Mouse (Mus musculus): ENCODE results near the gene Arpp21. TPM values are rescaled to one million over a fixed set of nuclear protein-coding genes. Genes with fewer than 3 reads are reported as not detected.
A peak's percentile ranks its signal among the peaks of the same experiment; 100 is the strongest.

Gene Arpp21
- polyA plus RNA-seq, 1 experiment from 2014 or later = 1.4 TPM

GRCm38 (mm10) chr9:112225046-112225445 is 10.7 kb downstream of the Arpp21 start:
- Histone ChIP-seq H3K36me3 (replicated peaks) (no peaks in the 10 kb centered on the region), H3K27ac (no peak overlapping the region), H3K27me3 (ENCODE audit: poor library complexity, severe bottlenecking) (no peaks in the 10 kb centered on the region), H3K9me3 (no peaks in the 10 kb centered on the region), H3K4me1 (no peaks in the 10 kb centered on the region), H3K4me3 (no peak overlapping the region)
- WGBS = 86% methylated on average over 2 of the region's 2 CpGs
- no peak for DNase-seq (ENCODE audit: extremely low spot score, low spot score)

- no peaks in the 10 kb centered on the region for H3K27me3 ChIP-seq (ENCODE audit: poor library complexity, severe bottlenecking)
- WGBS = 91% methylated on average over 8 of the region's 8 CpGs
- no peak overlapping the region for H3K4me3 ChIP-seq
- no peaks in the 10 kb centered on the region for H3K4me1 ChIP-seq
- no peak overlapping the region for H3K27ac ChIP-seq
- DNase-seq (ENCODE audit: extremely low spot score, low spot score) = no peak
- H3K9me3 ChIP-seq = no peaks in the 10 kb centered on the region
- H3K36me3 ChIP-seq (replicated peaks) = no peaks in the 10 kb centered on the region
Measured at GRCm38 (mm10) chr9:112219372-112219771, 16.4 kb downstream of the Arpp21 start.

- 83% methylated on average over 3 of the region's 3 CpGs for WGBS
- H3K36me3 ChIP-seq (replicated peaks) = no peaks in the 10 kb centered on the region
- no peaks in the 10 kb centered on the region for H3K4me1 ChIP-seq
- no peak overlapping the region for H3K4me3 ChIP-seq
- no peak overlapping the region for H3K27ac ChIP-seq
- H3K9me3 ChIP-seq = no peaks in the 10 kb centered on the region
- no peak for DNase-seq (ENCODE audit: extremely low spot score, low spot score)
- no peaks in the 10 kb centered on the region for H3K27me3 ChIP-seq (ENCODE audit: poor library complexity, severe bottlenecking)
Measured at GRCm38 (mm10) chr9:112218237-112218636, 17.5 kb downstream of the Arpp21 start.

- H3K4me1 ChIP-seq = no peaks in the 10 kb centered on the region
- H3K36me3 ChIP-seq (replicated peaks) = no peaks in the 10 kb centered on the region
- no peak overlapping the region for H3K27ac ChIP-seq
- WGBS = 88% methylated on average over 4 of the region's 4 CpGs
- H3K4me3 ChIP-seq = no peak overlapping the region
- H3K9me3 ChIP-seq = no peaks in the 10 kb centered on the region
- no peaks in the 10 kb centered on the region for H3K27me3 ChIP-seq (ENCODE audit: poor library complexity, severe bottlenecking)
- DNase-seq (ENCODE audit: extremely low spot score, low spot score) = no peak
Measured at GRCm38 (mm10) chr9:112217161-112217560, 18.6 kb downstream of the Arpp21 start.

- Histone ChIP-seq H3K9me3 (no peaks in the 10 kb centered on the region), H3K27me3 (ENCODE audit: poor library complexity, severe bottlenecking) (no peaks in the 10 kb centered on the region), H3K36me3 (replicated peaks) (no peaks in the 10 kb centered on the region), H3K4me1 (no peaks in the 10 kb centered on the region), H3K4me3 (no peak overlapping the region), H3K27ac (no peak overlapping the region)
- no peak for DNase-seq (ENCODE audit: extremely low spot score, low spot score)
- WGBS = 82% methylated on average over 10 of the region's 10 CpGs
Measured at GRCm38 (mm10) chr9:112215030-112215806, 20.5 kb downstream of the Arpp21 start.

GRCm38 (mm10) chr9:112213411-112214255 is 22.1 kb downstream of the Arpp21 start:
- DNase-seq (ENCODE audit: extremely low spot score, low spot score) = no peak
- Histone ChIP-seq H3K4me3 (no peak overlapping the region), H3K36me3 (replicated peaks) (no peaks in the 10 kb centered on the region), H3K9me3 (no peaks in the 10 kb centered on the region), H3K27ac (no peak overlapping the region), H3K4me1 (no peaks in the 10 kb centered on the region), H3K27me3 (ENCODE audit: poor library complexity, severe bottlenecking) (no peaks in the 10 kb centered on the region)
- 70% methylated on average over 10 of the region's 10 CpGs for WGBS

- Histone ChIP-seq H3K9me3 (no peaks in the 10 kb centered on the region), H3K27me3 (ENCODE audit: poor library complexity, severe bottlenecking) (no peaks in the 10 kb centered on the region), H3K27ac (no peak overlapping the region), H3K4me1 (peaks cover 5% of the 10 kb centered on the region), H3K36me3 (replicated peaks) (no peaks in the 10 kb centered on the region), H3K4me3 (no peak overlapping the region)
- WGBS = 73% methylated on average over 3 of the region's 3 CpGs
- no peak for DNase-seq (ENCODE audit: extremely low spot score, low spot score)
Measured at GRCm38 (mm10) chr9:112209803-112210202, 25.9 kb downstream of the Arpp21 start.

- DNase-seq (ENCODE audit: extremely low spot score, low spot score) = no peak
- Histone ChIP-seq H3K4me3 (no peak overlapping the region), H3K36me3 (replicated peaks) (no peaks in the 10 kb centered on the region), H3K9me3 (no peaks in the 10 kb centered on the region), H3K27me3 (ENCODE audit: poor library complexity, severe bottlenecking) (no peaks in the 10 kb centered on the region), H3K27ac (peak overlapping the region; percentile 63; the same call in 1 of the 2 replicates), H3K4me1 (peaks cover 5% of the 10 kb centered on the region)
- 36% methylated on average over 4 of the region's 4 CpGs for WGBS
Measured at GRCm38 (mm10) chr9:112207767-112208166, 28.0 kb downstream of the Arpp21 start.

GRCm38 (mm10) chr9:112198296-112198695 is 37.4 kb downstream of the Arpp21 start:
- DNase-seq (ENCODE audit: extremely low spot score, low spot score) = no peak
- H3K4me3 ChIP-seq = no peak overlapping the region
- no peaks in the 10 kb centered on the region for H3K9me3 ChIP-seq
- 91% methylated on average over 6 of the region's 6 CpGs for WGBS
- no peak overlapping the region for H3K27ac ChIP-seq
- H3K36me3 ChIP-seq (replicated peaks) = no peaks in the 10 kb centered on the region
- no peaks in the 10 kb centered on the region for H3K4me1 ChIP-seq
- no peaks in the 10 kb centered on the region for H3K27me3 ChIP-seq (ENCODE audit: poor library complexity, severe bottlenecking)

GRCm38 (mm10) chr9:112194049-112194448 is 41.7 kb downstream of the Arpp21 start:
- Histone ChIP-seq H3K9me3 (no peaks in the 10 kb centered on the region), H3K36me3 (replicated peaks) (no peaks in the 10 kb centered on the region), H3K4me1 (no peaks in the 10 kb centered on the region), H3K27ac (no peak overlapping the region), H3K27me3 (ENCODE audit: poor library complexity, severe bottlenecking) (peaks cover 2% of the 10 kb centered on the region), H3K4me3 (no peak overlapping the region)
- no peak for DNase-seq (ENCODE audit: extremely low spot score, low spot score)

GRCm38 (mm10) chr9:112189394-112189793 is 46.3 kb downstream of the Arpp21 start:
- H3K4me3 ChIP-seq = no peak overlapping the region
- H3K4me1 ChIP-seq = peaks cover 29% of the 10 kb centered on the region
- no peaks in the 10 kb centered on the region for H3K9me3 ChIP-seq
- no peak overlapping the region for H3K27ac ChIP-seq
- 92% methylated on average over 10 of the region's 10 CpGs for WGBS
- DNase-seq (ENCODE audit: extremely low spot score, low spot score) = no peak
- no peaks in the 10 kb centered on the region for H3K36me3 ChIP-seq (replicated peaks)
- H3K27me3 ChIP-seq (ENCODE audit: poor library complexity, severe bottlenecking) = peaks cover 48% of the 10 kb centered on the region

- no peaks in the 10 kb centered on the region for H3K36me3 ChIP-seq (replicated peaks)
- WGBS = 51% methylated on average over 12 of the region's 12 CpGs
- H3K27ac ChIP-seq = no peak overlapping the region
- H3K9me3 ChIP-seq = no peaks in the 10 kb centered on the region
- H3K4me1 ChIP-seq = peaks cover 29% of the 10 kb centered on the region
- H3K4me3 ChIP-seq = no peak overlapping the region
- H3K27me3 ChIP-seq (ENCODE audit: poor library complexity, severe bottlenecking) = peaks cover 48% of the 10 kb centered on the region
- no peak for DNase-seq (ENCODE audit: extremely low spot score, low spot score)
Measured at GRCm38 (mm10) chr9:112188358-112188893, 47.3 kb downstream of the Arpp21 start.

- Histone ChIP-seq H3K27ac (no peak overlapping the region), H3K9me3 (no peaks in the 10 kb centered on the region), H3K4me1 (peaks cover 29% of the 10 kb centered on the region), H3K4me3 (peak overlapping the region; percentile 18; the same call in 1 of the 2 replicates), H3K27me3 (ENCODE audit: poor library complexity, severe bottlenecking) (peaks cover 48% of the 10 kb centered on the region), H3K36me3 (replicated peaks) (no peaks in the 10 kb centered on the region)
- WGBS = 33% methylated on average over 14 of the region's 14 CpGs
- no peak for DNase-seq (ENCODE audit: extremely low spot score, low spot score)
Measured at GRCm38 (mm10) chr9:112187667-112188066, 48.1 kb downstream of the Arpp21 start.

Measured in forebrain, embryonic 10.5 days (tissue).